In genomic region chr7:72305971-72306370, GRCm38 (mm10) we compare ENCODE assay signal across 8 mouse cellular contexts. TPM values are rescaled to one million over a fixed set of nuclear protein-coding genes. Genes with fewer than 3 reads are reported as not detected.
DNase-seq lines count a peak whose midpoint lies in the region; ATAC-seq and TF ChIP-seq lines count a peak whose summit lies in the region.

No protein-coding gene starts in this region.

- no peak for TF ChIP-seq POLR2A in cortical plate, adult 2 months (IDR thresholded peaks at IDR 0.05; ENCODE audit: extremely low read depth, insufficient read depth, low read length)

- no peaks in the 10 kb centered on the region for H3K36me3 ChIP-seq in hindbrain, embryonic 16.5 days (ENCODE audit: control insufficient read depth, insufficient read depth, low read length)
- H3K36me3 ChIP-seq in liver, embryonic 13.5 days: no peaks in the 10 kb centered on the region
- no peaks in the 10 kb centered on the region for H3K36me3 ChIP-seq in neural tube, embryonic 12.5 days

- H3K4me3 ChIP-seq in cortical plate, adult 2 months (ENCODE audit: insufficient read depth, low read length): peak overlapping the region; percentile 43
- peak overlapping the region; percentile 62 for H3K4me3 ChIP-seq in hindbrain, embryonic 16.5 days (ENCODE audit: low read length)
- H3K4me3 ChIP-seq in liver, embryonic 13.5 days (replicated peaks): peak overlapping the region; percentile 57
- H3K4me3 ChIP-seq in neural tube, embryonic 12.5 days: peak overlapping the region; percentile 48

- WGBS in hindbrain, embryonic 16.5 days: 2% methylated on average over 14 of the region's 14 CpGs
- WGBS in liver, embryonic 13.5 days (ENCODE audit: insufficient replicate concordance): 4% methylated on average over 14 of the region's 14 CpGs
- WGBS in neural tube, embryonic 12.5 days: 2% methylated on average over 14 of the region's 14 CpGs

- H3K4me2 ChIP-seq in hindbrain, embryonic 16.5 days (ENCODE audit: low read length): peak overlapping the region; percentile 100
- H3K4me2 ChIP-seq in liver, embryonic 13.5 days: peak overlapping the region; percentile 71
- H3K4me2 ChIP-seq in neural tube, embryonic 12.5 days (replicated peaks): peak overlapping the region; percentile 96

- peaks cover 6% of the 10 kb centered on the region for H3K27me3 ChIP-seq in hindbrain, embryonic 16.5 days (replicated peaks; ENCODE audit: control insufficient read depth, insufficient read depth, low read length)
- peaks cover 12% of the 10 kb centered on the region for H3K27me3 ChIP-seq in liver, embryonic 13.5 days
- H3K27me3 ChIP-seq in neural tube, embryonic 12.5 days (replicated peaks): peaks cover 13% of the 10 kb centered on the region

- no peak for ATAC-seq in hindbrain, embryonic 16.5 days
- no peak for ATAC-seq in liver, embryonic 13.5 days (ENCODE audit: low read depth)
- ATAC-seq in neural tube, embryonic 12.5 days (ENCODE audit: low FRiP score, low read depth): no peak

- TF ChIP-seq CTCF in cortical plate, adult 2 months (IDR thresholded peaks at IDR 0.05; ENCODE audit: extremely low read depth, insufficient read depth, low read length): no peak

- DNase-seq in embryo, embryonic 10 days (ENCODE audit: low spot score): peak; percentile 13
- no peak for DNase-seq in embryo, embryonic 9.5 days (ENCODE audit: extremely low spot score)
- DNase-seq in liver, embryonic 13.5 days: no peak
- no peak for DNase-seq in testis, postnatal 10 days (ENCODE audit: low spot score)
- DNase-seq in right cerebral cortex, postnatal 4 days: no peak

- no peak overlapping the region for H3K27ac ChIP-seq in cortical plate, adult 2 months (ENCODE audit: insufficient read depth, low read length)
- no peak overlapping the region for H3K27ac ChIP-seq in hindbrain, embryonic 16.5 days (ENCODE audit: low read depth, low read length)
- no peak overlapping the region for H3K27ac ChIP-seq in liver, embryonic 13.5 days
- H3K27ac ChIP-seq in neural tube, embryonic 12.5 days: no peak overlapping the region

- peak overlapping the region; percentile 63 for H3K9ac ChIP-seq in hindbrain, embryonic 16.5 days (ENCODE audit: low read depth, low read length)
- peak overlapping the region; percentile 26 for H3K9ac ChIP-seq in liver, embryonic 13.5 days
- 0 out of 2 replicates have a peak overlapping the region, but pooled peaks have one; percentile 49 for H3K9ac ChIP-seq in neural tube, embryonic 12.5 days

- no peaks in the 10 kb centered on the region for H3K9me3 ChIP-seq in hindbrain, embryonic 16.5 days (ENCODE audit: control insufficient read depth, low read length)
- H3K9me3 ChIP-seq in liver, embryonic 13.5 days (replicated peaks): no peaks in the 10 kb centered on the region
- H3K9me3 ChIP-seq in neural tube, embryonic 12.5 days: no peaks in the 10 kb centered on the region

- H3K4me1 ChIP-seq in cortical plate, adult 2 months (ENCODE audit: control insufficient read depth, insufficient read depth, low read length): no peaks in the 10 kb centered on the region
- peaks cover 14% of the 10 kb centered on the region for H3K4me1 ChIP-seq in hindbrain, embryonic 16.5 days (ENCODE audit: control insufficient read depth, insufficient read depth, low read depth, low read length)
- H3K4me1 ChIP-seq in liver, embryonic 13.5 days (replicated peaks): no peaks in the 10 kb centered on the region
- H3K4me1 ChIP-seq in neural tube, embryonic 12.5 days: peaks cover 10% of the 10 kb centered on the region

RNA-seq across cellular contexts. Expression of gene Mctp2, which starts 0.4 kb away (rescaled TPM):
- 0.73 and 0.81 TPM in 2 replicates for polyA plus RNA-seq in cortical plate, adult 2 months (2012; rRNA removed)
- polyA plus RNA-seq in hindbrain, embryonic 16.5 days (2015; fragmentation: Nextera tagmentation; extraction: Ambion mirVana): 0.69 and 0.74 TPM in 2 replicates
- polyA plus RNA-seq in liver, embryonic 13.5 days (2015; fragmentation: Nextera tagmentation; extraction: Ambion mirVana): 0.15 and 0.21 TPM in 2 replicates
- 0.29 and 0.37 TPM in 2 replicates for polyA plus RNA-seq in neural tube, embryonic 12.5 days (2016; fragmentation: Nextera tagmentation; extraction: Ambion mirVana)
